Mouse (Mus musculus): ENCODE measurements at regions not wholly inside any gene's neighbourhood (a gene's known extent, or its start where the extent isn't known, plus 50 kb on each side); places are given as distances from the start of the nearest gene placed in this dataset.

DNA sequence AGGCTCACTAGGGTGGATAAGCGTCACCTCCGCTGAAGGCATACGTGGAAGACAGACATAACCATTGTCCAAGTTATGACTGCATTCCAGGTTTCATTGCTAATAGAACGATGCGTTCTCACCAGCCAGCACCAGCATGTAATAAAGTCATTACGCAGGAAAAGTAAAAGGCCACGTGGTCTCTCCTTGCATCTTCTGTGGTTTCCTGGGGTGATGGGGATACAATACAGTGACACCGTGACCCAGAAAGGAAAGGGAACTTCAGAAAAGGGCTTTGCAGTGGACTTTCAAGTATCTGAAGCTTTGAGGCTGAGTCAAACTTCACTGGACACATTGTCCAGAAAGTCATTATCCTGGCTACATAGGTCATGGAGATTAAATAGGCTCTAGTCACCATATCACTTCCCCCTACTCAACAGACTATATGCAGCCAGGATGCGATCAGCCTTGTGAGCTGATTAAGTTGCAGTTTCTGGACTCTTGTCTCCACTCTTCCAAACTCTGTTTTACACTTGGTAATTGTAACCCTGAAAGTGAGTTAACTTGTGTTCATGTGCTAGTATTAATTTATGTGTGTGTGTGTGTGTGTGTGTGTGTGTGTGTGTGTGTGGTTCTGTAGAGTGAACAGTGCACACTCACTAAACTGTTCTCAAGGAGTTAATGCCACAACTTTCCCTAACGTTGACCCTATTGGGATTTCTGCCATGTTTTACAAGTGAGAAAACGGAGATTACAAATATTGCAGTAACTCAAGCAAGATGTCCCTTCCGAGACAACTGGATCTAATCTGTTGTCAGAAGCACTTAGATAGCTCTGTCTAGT lies 522.2 kb downstream of the Rwdd3 start:
- Histone ChIP-seq H3K9me3 (ENCODE audit: control insufficient read depth, low read length) (no peaks in the 10 kb centered on the region), H3K4me3 (ENCODE audit: low read depth, low read length) (no peak overlapping the region), H3K27me3 (ENCODE audit: control insufficient read depth, insufficient read depth, low read length) (no peaks in the 10 kb centered on the region), H3K36me3 (ENCODE audit: control insufficient read depth, insufficient read depth, low read length) (no peaks in the 10 kb centered on the region), H3K9ac (ENCODE audit: low read length) (no peak overlapping the region), H3K4me2 (no peak overlapping the region), H3K27ac (ENCODE audit: low read depth, low read length) (no peak overlapping the region), H3K4me1 (ENCODE audit: control insufficient read depth, insufficient read depth, low read length) (peaks cover 2% of the 10 kb centered on the region; the same call in 1 of the 2 replicates)
- no peak for DNase-seq (ENCODE audit: low spot score, missing footprints)
- peak; percentile 68 for ATAC-seq (ENCODE audit: low FRiP score)
- WGBS, result 48% methylated on average over 12 of the region's 12 CpGs

DNA sequence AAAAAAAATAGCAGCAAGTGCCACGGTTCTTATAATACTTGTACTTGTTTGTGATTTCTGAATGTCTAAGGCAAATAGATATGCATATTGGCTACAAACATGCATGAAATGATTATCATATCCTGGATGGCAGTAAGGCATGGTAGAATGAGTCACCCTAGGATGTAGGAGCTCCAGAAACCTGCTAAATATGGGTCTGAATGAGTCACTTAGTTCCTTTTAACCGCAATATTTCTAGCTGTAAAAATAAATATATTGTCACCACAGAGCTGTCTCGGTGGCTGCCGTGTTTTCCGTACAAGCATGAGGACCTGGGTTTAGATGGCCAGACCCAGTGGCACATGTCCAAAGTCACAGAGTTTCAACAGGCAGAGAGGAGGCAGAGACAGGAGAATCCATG lies 523.1 kb downstream of the Rwdd3 start:
- DNase-seq (ENCODE audit: low spot score, missing footprints), result no peak
- H3K9ac ChIP-seq (ENCODE audit: low read length), result no peak overlapping the region
- no peak overlapping the region for H3K27ac ChIP-seq (ENCODE audit: low read depth, low read length)
- H3K4me1 ChIP-seq (ENCODE audit: control insufficient read depth, insufficient read depth, low read length), result peaks cover 2% of the 10 kb centered on the region; the same call in 1 of the 2 replicates
- WGBS, result 91% methylated on average over 5 of the region's 5 CpGs
- no peaks in the 10 kb centered on the region for H3K9me3 ChIP-seq (ENCODE audit: control insufficient read depth, low read length)
- no peaks in the 10 kb centered on the region for H3K27me3 ChIP-seq (ENCODE audit: control insufficient read depth, insufficient read depth, low read length)
- no peak overlapping the region for H3K4me2 ChIP-seq
- no peak overlapping the region for H3K4me3 ChIP-seq (ENCODE audit: low read depth, low read length)
- H3K36me3 ChIP-seq (ENCODE audit: control insufficient read depth, insufficient read depth, low read length), result no peaks in the 10 kb centered on the region
- ATAC-seq (ENCODE audit: low FRiP score), result no peak

GRCm38 (mm10) chr3:120636669-120637305 lies 534.7 kb downstream of the Rwdd3 start:
- H3K9ac ChIP-seq (ENCODE audit: low read length), result no peak overlapping the region
- H3K27me3 ChIP-seq (ENCODE audit: control insufficient read depth, insufficient read depth, low read length), result no peaks in the 10 kb centered on the region
- H3K27ac ChIP-seq (ENCODE audit: low read depth, low read length), result no peak overlapping the region
- H3K9me3 ChIP-seq (ENCODE audit: control insufficient read depth, low read length), result no peaks in the 10 kb centered on the region
- DNase-seq (ENCODE audit: low spot score, missing footprints), result no peak
- no peaks in the 10 kb centered on the region for H3K36me3 ChIP-seq (ENCODE audit: control insufficient read depth, insufficient read depth, low read length)
- H3K4me1 ChIP-seq (ENCODE audit: control insufficient read depth, insufficient read depth, low read length), result no peaks in the 10 kb centered on the region
- no peak overlapping the region for H3K4me2 ChIP-seq
- ATAC-seq (ENCODE audit: low FRiP score), result no peak
- WGBS, result 77% methylated on average over 9 of the region's 9 CpGs
- no peak overlapping the region for H3K4me3 ChIP-seq (ENCODE audit: low read depth, low read length)

- no peak overlapping the region for H3K9ac ChIP-seq (ENCODE audit: low read length)
These were observed 553.1 kb downstream of the Rwdd3 start for GRCm38 (mm10) chr3:120618358-120618757.

DNA sequence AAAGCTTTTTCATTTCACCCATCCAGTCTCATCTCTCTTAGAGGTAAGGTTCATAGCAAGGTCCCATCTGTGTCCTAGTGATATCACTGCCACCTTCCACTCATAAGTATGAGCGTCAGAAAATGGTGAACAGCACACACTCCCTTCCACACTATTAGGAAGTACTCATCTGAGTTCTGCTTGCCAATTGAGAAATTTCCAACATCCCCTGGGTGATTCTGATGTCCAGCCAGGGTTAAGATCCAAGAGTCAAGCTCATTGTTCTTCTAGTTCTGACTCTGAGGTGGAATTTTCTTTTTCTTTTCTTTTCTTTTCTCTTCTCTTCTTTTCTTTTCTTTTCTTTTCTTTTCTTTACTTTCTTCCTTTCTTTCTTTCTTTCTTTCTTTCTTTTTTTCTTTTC lies 577.3 kb downstream of the Rwdd3 start:
- Histone ChIP-seq H3K4me1 (ENCODE audit: control insufficient read depth, insufficient read depth, low read length) (no peaks in the 10 kb centered on the region), H3K9me3 (ENCODE audit: control insufficient read depth, low read length) (no peaks in the 10 kb centered on the region), H3K27ac (ENCODE audit: low read depth, low read length) (no peak overlapping the region), H3K36me3 (ENCODE audit: control insufficient read depth, insufficient read depth, low read length) (no peaks in the 10 kb centered on the region), H3K27me3 (ENCODE audit: control insufficient read depth, insufficient read depth, low read length) (no peaks in the 10 kb centered on the region), H3K4me2 (no peak overlapping the region), H3K4me3 (ENCODE audit: low read depth, low read length) (no peak overlapping the region), H3K9ac (ENCODE audit: low read length) (no peak overlapping the region)
- 93% methylated on average over 1 of the region's 1 CpGs for WGBS
- DNase-seq (ENCODE audit: low spot score, missing footprints) (no peak), ATAC-seq (ENCODE audit: low FRiP score) (no peak)

More at GRCm38 (mm10) chr3:120618358-120618757, 553.1 kb downstream of the Rwdd3 start:
- ATAC-seq (ENCODE audit: low FRiP score) (no peak), DNase-seq (ENCODE audit: low spot score, missing footprints) (no peak)
- 83% methylated on average over 6 of the region's 6 CpGs for WGBS
- H3K9me3 ChIP-seq (ENCODE audit: control insufficient read depth, low read length), result no peaks in the 10 kb centered on the region
- H3K4me2 ChIP-seq, result no peak overlapping the region
- H3K36me3 ChIP-seq (ENCODE audit: control insufficient read depth, insufficient read depth, low read length), result no peaks in the 10 kb centered on the region
- no peak overlapping the region for H3K27ac ChIP-seq (ENCODE audit: low read depth, low read length)
- H3K4me3 ChIP-seq (ENCODE audit: low read depth, low read length), result no peak overlapping the region
- no peaks in the 10 kb centered on the region for H3K4me1 ChIP-seq (ENCODE audit: control insufficient read depth, insufficient read depth, low read length)
- no peaks in the 10 kb centered on the region for H3K27me3 ChIP-seq (ENCODE audit: control insufficient read depth, insufficient read depth, low read length)

GRCm38 (mm10) chr3:120591183-120591582 lies 580.3 kb downstream of the Rwdd3 start:
- Histone ChIP-seq H3K27ac (ENCODE audit: low read depth, low read length) (no peak overlapping the region), H3K36me3 (ENCODE audit: control insufficient read depth, insufficient read depth, low read length) (no peaks in the 10 kb centered on the region), H3K27me3 (ENCODE audit: control insufficient read depth, insufficient read depth, low read length) (no peaks in the 10 kb centered on the region), H3K9me3 (ENCODE audit: control insufficient read depth, low read length) (no peaks in the 10 kb centered on the region), H3K4me3 (ENCODE audit: low read depth, low read length) (no peak overlapping the region), H3K4me2 (no peak overlapping the region), H3K9ac (ENCODE audit: low read length) (no peak overlapping the region), H3K4me1 (ENCODE audit: control insufficient read depth, insufficient read depth, low read length) (no peaks in the 10 kb centered on the region)
- DNase-seq (ENCODE audit: low spot score, missing footprints) (no peak), ATAC-seq (ENCODE audit: low FRiP score) (no peak)
- 70% methylated on average over 2 of the region's 2 CpGs for WGBS

DNA sequence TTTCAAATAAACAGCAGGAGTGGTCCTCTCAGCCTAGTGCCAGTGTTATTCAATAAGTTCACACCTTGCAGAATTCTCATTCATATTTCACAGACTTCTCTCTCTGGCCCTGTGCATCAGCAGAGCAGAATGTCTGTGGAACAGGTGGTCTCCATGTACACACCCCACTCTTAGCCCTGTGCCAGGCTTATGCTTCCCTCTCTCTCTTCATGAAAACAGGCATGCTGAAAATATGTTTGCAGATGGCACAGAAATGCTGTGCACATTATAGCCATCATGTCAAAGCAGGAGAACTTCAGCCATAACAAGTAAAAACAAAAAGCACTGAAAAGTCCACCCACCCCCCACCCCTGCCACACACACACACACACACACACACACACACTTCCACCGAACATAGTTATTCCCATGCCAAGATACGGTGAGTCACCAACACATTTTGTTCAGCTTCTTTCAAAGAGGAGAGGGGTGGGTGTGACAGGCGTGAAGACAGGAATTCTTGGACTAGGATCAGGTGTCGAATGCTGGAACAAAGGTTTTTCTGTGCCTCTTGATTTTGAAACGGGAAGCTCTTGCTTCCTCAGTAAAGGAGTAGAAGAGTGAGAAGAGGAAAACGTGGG lies 600.6 kb downstream of the Rwdd3 start:
- no peak for DNase-seq (ENCODE audit: low spot score, missing footprints)
- ATAC-seq (ENCODE audit: low FRiP score), result no peak
- Histone ChIP-seq H3K36me3 (ENCODE audit: control insufficient read depth, insufficient read depth, low read length) (no peaks in the 10 kb centered on the region), H3K4me1 (ENCODE audit: control insufficient read depth, insufficient read depth, low read length) (no peaks in the 10 kb centered on the region), H3K9ac (ENCODE audit: low read length) (no peak overlapping the region), H3K4me3 (ENCODE audit: low read depth, low read length) (no peak overlapping the region), H3K9me3 (ENCODE audit: control insufficient read depth, low read length) (no peaks in the 10 kb centered on the region), H3K4me2 (no peak overlapping the region), H3K27ac (ENCODE audit: low read depth, low read length) (no peak overlapping the region), H3K27me3 (ENCODE audit: control insufficient read depth, insufficient read depth, low read length) (no peaks in the 10 kb centered on the region)
- 61% methylated on average over 6 of the region's 6 CpGs for WGBS

DNA sequence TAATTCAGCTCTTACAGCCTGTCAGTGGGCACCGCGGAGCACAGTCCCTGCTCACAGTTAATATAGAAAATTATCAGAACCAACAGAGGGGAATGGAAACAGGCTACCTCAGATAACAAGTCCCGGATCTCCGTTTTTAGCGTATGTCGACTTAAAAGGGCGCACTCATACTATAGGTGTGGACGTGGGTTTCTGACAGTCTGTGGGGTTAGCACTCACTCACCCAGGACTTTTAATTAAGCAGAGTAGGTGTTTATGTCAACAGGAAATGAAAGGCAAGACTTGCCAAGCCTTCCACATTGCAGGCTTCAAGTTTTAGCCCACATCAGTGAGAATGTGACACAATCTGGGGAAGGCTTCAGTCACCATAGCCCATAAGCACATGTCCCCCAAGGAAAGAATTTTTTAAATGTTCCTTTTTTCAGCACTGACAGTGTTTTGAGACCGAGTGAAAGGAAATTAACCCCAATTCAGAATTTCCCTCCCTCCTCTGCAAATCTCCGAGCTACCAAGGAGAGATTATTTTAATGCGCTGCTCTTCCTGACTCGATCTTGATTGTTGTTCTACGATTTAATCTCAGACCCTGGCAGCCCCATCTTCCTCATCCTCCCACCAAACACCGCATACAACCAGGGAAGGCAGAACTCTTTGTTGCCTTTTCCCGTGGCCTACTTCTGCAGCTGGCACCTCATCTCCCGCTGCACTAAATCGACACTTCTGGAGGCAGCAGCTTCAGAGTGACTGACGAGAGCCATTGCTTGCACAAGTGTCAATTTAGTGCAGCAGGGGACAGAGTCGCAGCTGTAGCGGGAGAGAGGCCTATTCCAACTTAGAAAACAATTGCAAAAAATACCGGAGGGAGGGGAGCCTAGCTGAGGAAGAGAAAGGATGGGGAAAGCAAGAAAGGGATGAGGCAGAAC lies 629.7 kb downstream of the Rwdd3 start:
- WGBS, result 56% methylated on average over 21 of the region's 21 CpGs
- Histone ChIP-seq H3K4me1 (ENCODE audit: control insufficient read depth, insufficient read depth, low read length) (peaks cover 7% of the 10 kb centered on the region), H3K27ac (ENCODE audit: low read depth, low read length) (no peak overlapping the region), H3K9ac (ENCODE audit: low read length) (peak overlapping the region; percentile 24; the same call in 1 of the 2 replicates), H3K36me3 (ENCODE audit: control insufficient read depth, insufficient read depth, low read length) (no peaks in the 10 kb centered on the region), H3K4me2 (no peak overlapping the region), H3K27me3 (ENCODE audit: control insufficient read depth, insufficient read depth, low read length) (no peaks in the 10 kb centered on the region), H3K9me3 (ENCODE audit: control insufficient read depth, low read length) (no peaks in the 10 kb centered on the region), H3K4me3 (ENCODE audit: low read depth, low read length) (no peak overlapping the region)
- peak; percentile 68; the same call in 1 of the 2 replicates for ATAC-seq (ENCODE audit: low FRiP score)
- peak; percentile 86 for DNase-seq (ENCODE audit: low spot score, missing footprints)
